Mouse (Mus musculus): ENCODE data around the gene Rpsa. TPM values are rescaled to one million over a fixed set of nuclear protein-coding genes. Genes with fewer than 3 reads are reported as not detected.
"Not testable (repeated sequence)": the region's sequence is repeated elsewhere in the genome, so short reads cannot be mapped to it uniquely, and the experiment has no call there.

Gene Rpsa
- total RNA-seq (2021): 100 to 1,000 TPM; 366 to 400 TPM
- long read RNA-seq, experiment 1, transcript Rpsa-201 (7 exons, 1,938 nt): major isoform, 51 of 105 reads
- long read RNA-seq, experiment 1, partial matches to known transcripts: 49 of 105 reads
- long read RNA-seq, experiment 1, other reads (novel, unspliced or antisense): 2 of 105 reads
- long read RNA-seq, experiment 2, transcript Rpsa-201 (7 exons, 1,938 nt): major isoform, 67 of 138 reads
- long read RNA-seq, experiment 2, partial matches to known transcripts: 66 of 138 reads
- long read RNA-seq, experiment 2, other reads (novel, unspliced or antisense): 1 of 138 reads

DNA sequence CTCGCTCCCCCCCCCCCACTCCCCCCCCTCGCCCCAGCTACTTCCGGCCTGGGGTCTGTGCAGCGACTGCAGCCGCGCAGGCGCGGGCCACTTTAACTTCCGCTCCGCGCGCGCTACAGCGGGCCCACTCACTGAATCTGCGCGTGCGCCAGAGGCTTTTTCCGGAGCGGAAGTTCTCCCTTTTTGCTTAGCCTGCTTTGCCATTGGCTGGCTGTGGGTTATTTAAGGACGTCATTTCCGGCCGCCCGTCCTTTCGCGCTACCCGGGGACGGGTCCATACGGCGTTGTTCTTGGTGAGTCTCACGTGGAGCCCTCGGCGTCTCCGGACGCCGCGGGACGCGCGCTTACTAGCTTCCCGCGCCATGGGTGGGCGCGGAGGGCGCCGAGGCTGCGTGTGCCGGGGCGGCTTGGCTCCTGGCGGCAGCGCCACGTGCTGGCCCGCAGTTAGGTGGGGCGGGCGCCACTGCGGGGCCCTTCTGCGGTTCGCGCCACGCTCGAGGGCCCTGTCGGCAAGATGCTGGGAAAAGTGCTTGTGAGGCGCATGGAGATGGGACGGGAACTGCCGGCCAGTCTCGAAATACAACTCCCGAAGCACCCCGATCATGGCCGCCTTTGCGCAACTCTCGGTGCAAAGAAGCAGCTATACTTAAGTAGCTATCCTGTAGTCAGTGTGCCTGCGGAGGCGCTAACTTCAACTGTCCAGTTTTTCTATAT is at the start of gene Rpsa:
Gene Rpsa, plus strand, starts transcription at position 152 of the 714 bp plus-strand sequence.
- peak; percentile 91 to 94 for DNase-seq
- intact Hi-C loops (cut with DNase I): loop anchor here (5.0 kb wide), 1 partner anchor 365 kb away; the partner anchor contains the start of gene Eif1b

DNA sequence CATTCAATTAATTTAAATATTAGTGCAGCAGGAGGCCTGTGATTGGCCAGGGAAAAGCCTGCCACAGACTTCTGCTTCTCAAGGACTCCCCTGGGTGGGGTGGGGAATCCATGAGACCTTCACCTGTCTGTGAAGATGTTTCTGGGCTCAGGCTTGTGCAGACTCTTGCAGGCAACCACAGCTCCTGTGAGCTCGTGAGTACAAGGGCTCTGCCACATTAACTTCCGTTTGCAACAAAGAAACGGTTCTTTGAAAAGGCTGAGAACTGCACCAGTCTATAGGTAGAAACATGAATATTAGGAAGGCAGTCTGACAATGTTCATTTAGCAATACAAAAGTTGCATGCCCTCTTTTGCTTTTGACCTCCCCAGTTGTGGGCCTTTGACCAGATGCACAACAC is 49.2 kb upstream of the Rpsa start:
- intact Hi-C loops (cut with DNase I): loop anchor here (5.0 kb wide), 1 partner anchor 116 kb away; no protein-coding TSS in a partner anchor
- no peak for DNase-seq

- DNase-seq: no peak
- intact Hi-C loops (cut with DNase I): loop anchor here (5.0 kb wide), 1 partner anchor 118 kb away; no protein-coding TSS in a partner anchor
Measured at GRCm38 (mm10) chr9:120079901-120080300, 47.6 kb upstream of the Rpsa start.

- intact Hi-C loops (cut with DNase I): no loop called here
- DNase-seq: no peak
Measured at GRCm38 (mm10) chr9:120080546-120081108, 46.9 kb upstream of the Rpsa start.

GRCm38 (mm10) chr9:120081247-120081646 is 46.2 kb upstream of the Rpsa start:
- DNase-seq: no peak
- intact Hi-C loops (cut with DNase I): no loop called here

- intact Hi-C loops (cut with DNase I): no loop called here
- DNase-seq: no peak
Measured at GRCm38 (mm10) chr9:120081967-120082366, 45.5 kb upstream of the Rpsa start.

DNA sequence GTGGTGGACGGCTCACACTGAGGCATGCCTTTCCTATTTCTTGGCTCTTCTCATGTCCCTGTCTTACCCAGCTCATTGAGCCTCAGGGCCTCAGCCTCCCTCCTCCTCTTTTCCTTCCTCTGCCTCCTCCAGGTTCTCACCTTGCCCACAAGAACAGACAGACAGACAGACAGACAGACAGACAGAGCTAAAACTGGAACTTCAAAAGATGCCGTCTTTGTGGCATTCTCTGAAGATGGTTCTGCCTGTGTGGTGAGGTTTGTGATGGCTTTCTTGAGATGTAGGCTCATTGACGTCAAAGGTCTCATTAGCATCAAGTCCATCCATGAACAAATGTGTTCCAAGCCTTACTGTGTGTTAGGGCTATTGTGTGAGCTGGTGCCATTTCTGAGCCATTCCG is 44.8 kb upstream of the Rpsa start:
- DNase-seq: no peak
- intact Hi-C loops (cut with DNase I): no loop called here

- intact Hi-C loops (cut with DNase I): no loop called here
- no peak for DNase-seq
Measured at GRCm38 (mm10) chr9:120083158-120083894, 44.2 kb upstream of the Rpsa start.

GRCm38 (mm10) chr9:120084406-120084805 is 43.1 kb upstream of the Rpsa start:
- intact Hi-C loops (cut with DNase I): no loop called here
- no peak for DNase-seq

GRCm38 (mm10) chr9:120089125-120089524 is 38.4 kb upstream of the Rpsa start:
- intact Hi-C loops (cut with DNase I): no loop called here
- no peak for DNase-seq

- intact Hi-C loops (cut with DNase I): no loop called here
- no peak for DNase-seq
Measured at GRCm38 (mm10) chr9:120091086-120091485, 36.4 kb upstream of the Rpsa start.

DNA sequence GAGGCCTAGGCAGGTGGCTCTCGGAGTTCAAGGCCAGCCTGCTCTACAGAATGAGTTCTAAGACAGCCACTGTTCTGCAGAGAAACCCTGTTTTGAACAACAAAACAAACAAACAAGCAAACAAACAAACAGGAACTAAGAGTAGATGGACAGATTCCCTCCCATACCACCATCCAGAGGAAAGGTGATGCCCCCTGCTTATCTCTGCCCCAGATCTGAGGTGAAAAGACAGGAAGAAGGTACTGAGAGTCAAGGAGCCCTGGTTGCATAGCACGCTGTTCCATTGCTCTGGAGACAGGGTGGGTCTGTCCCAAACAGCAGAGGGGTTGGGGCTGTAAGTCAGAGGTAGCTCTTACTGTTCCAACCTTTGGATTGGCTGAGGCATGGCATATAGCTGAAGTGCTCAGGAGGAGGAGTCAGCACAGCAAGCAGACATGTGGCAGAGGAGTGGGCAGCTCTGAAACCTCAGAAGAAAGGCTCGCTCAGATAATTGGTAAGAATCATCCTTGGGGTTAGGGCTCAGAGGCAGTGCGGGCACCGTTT is 35.7 kb upstream of the Rpsa start, which contains the start of gene Ccr8:
Gene Ccr8, plus strand, starts transcription at position 419 of the 543 bp plus-strand sequence.
- intact Hi-C loops (cut with DNase I): no loop called here
- no peak for DNase-seq

DNA sequence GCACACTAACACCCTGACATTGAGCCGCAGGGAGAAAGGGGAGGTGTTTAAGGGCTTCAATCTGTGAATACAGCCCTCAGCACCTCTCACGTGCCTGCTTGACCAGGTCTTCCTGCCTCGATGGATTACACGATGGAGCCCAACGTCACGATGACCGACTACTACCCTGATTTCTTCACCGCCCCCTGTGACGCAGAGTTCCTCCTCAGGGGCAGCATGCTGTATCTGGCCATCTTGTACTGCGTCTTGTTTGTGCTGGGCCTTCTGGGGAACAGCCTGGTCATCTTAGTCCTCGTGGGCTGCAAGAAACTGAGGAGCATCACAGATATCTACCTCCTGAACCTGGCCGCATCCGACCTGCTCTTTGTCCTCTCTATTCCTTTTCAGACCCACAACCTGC is 33.8 kb upstream of the Rpsa start:
- DNase-seq: no peak
- intact Hi-C loops (cut with DNase I): no loop called here

DNA sequence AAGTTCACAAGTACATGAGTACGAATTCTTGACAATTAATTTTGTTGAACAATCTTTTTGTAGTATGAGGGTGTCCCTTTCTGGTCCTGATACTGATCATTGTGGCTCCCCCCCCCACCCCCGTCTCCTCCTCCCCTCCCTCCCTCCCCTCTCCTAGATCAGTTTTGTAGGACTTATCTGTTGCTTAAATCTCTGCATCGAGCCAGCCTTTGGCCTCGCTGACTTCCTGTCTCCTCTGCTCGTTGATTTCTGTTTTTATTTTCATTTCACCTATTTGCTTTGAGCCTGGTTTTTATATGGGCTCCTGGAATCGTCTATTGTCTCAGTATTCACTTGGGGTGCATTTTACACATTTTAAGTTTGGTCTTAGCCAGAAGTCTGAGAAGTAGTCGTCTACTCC is 31.6 kb upstream of the Rpsa start:
- DNase-seq: no peak
- intact Hi-C loops (cut with DNase I): loop anchor here (5.0 kb wide), 2 partner anchors 69 to 134 kb away; no protein-coding TSS in a partner anchor

GRCm38 (mm10) chr9:120098682-120099081 is 28.8 kb upstream of the Rpsa start:
- intact Hi-C loops (cut with DNase I): loop anchor here (5.0 kb wide), 2 partner anchors 71 to 136 kb away; no protein-coding TSS in a partner anchor
- DNase-seq: peak; percentile 33 to 47

DNA sequence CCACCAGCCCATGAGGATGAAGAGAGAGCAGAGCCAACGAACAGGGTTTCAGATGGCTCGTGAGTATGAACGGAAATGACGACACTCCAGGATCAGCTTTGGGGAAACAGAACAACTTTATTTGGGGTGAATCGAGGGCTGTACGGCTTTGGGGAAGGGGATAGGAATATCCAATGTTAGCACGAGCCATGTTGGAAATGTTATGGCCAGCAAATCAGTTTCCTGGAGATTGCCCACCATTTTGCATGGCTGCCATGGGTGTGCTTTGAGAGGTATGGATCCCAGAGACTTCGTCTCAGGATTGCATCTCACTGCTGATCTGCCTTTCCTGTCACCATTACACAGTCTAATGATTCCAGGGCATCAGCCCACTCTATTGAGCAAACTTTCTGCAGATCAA is 28.2 kb upstream of the Rpsa start:
- no peak for DNase-seq
- intact Hi-C loops (cut with DNase I): loop anchor here (5.0 kb wide), 2 partner anchors 72 to 137 kb away; no protein-coding TSS in a partner anchor

- intact Hi-C loops (cut with DNase I): no loop called here
- DNase-seq: no peak
Measured at GRCm38 (mm10) chr9:120101165-120101564, 26.3 kb upstream of the Rpsa start.

DNA sequence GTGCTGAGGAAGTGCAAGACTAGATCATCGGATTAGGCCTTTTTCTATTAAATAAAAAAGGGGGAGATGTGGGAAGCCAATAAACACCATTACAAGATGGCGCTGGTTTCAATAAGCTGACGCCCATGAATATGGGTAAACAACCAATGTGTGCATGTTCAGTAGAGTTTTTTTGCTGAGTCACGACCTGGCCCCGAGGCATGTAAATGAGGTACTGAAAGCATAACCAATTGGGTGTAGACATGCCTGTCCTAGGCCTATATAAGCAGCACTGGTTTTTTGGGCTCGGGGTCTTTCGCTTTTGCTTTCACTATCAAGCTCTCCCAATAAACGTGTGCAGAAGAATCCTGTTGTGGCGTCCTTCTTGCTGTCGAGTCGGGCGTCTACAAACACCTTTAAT is 18.5 kb upstream of the Rpsa start:
- intact Hi-C loops (cut with DNase I); DNase-seq: not testable (repeated sequence)

DNA sequence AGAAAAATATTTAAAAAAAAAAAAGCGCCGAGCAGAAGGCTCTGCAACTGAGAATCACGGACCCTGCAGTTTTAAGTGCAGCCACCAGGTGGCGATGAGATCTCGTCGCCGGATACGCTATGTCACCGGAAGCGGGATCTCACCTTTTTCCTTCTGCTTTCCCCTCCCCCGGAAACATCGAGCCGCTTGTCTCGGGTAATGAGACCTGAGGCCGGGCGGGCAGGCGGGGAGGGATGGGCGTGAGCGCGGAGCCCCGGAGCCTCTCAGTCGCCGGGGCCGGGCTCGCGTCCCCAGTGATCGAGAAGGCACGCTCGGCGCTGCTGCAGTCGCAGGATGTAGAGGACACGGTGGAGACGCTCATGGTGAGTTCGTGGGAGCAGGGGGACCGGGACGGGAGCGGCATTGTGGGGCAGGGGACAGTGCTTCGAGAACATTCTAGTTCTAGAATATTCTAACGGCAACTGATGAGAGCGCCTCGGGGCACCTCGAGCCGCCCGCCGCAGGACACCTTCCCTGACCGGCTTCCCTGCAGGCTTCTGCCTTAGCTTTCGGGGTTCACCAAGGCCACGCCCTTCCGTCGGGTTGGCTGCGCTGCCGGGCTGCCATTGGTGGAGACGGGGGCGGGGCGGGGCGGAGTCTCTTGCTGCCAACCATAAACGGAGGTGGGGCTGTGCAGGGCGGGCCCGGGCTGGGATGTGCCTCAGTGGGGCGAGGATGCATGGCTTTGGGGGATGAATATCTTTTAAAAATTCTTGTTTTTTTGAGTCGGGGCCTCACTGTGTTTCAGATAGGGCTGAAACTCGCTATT is 17.1 kb upstream of the Rpsa start, which contains the start of gene Slc25a38:
Gene Slc25a38, plus strand, starts transcription at position 164 of the 808 bp plus-strand sequence.
- peak; percentile 91 to 95 for DNase-seq
- intact Hi-C loops (cut with DNase I): no loop called here

Measured in gastrocnemius, postnatal 36 days (tissue).